Mouse (Mus musculus) frontal cortex, postnatal 14 days (tissue): Measurements from ENCODE around the gene Olfr639.
"Not testable (repeated sequence)": the region's sequence is repeated elsewhere in the genome, so short reads cannot be mapped to it uniquely, and the experiment has no call there.

Experiments used
- DNase-seq, 2 experiments: peaks; one replicate each; pipeline ENCODE4 v3.0.0; 2022; ENCODE audit warnings: low spot score in 2 of 2

The Olfr639 gene

DNA sequence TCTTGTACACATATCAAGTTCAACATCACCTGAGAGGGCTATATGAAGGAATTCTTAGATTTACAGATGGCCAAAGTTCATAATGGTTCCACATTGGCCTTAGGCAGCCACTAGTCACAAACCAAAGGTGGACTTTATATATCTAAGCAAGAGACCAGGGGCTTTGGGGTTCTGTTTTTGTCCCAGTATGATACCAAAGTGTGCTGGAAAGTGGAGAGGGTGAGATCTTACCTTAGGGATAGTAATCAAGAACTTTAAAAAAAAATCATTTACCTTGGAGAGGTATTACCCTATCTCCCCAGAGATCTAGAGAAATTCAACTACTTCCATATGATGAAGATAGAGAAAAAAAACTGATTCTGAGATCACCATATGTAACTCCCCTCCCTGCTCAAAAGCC, at the start of gene Olfr639:
TSS of gene Olfr639 (minus strand) at position 101 of the 400 bp plus-strand sequence.
- DNase-seq = no peak

DNA sequence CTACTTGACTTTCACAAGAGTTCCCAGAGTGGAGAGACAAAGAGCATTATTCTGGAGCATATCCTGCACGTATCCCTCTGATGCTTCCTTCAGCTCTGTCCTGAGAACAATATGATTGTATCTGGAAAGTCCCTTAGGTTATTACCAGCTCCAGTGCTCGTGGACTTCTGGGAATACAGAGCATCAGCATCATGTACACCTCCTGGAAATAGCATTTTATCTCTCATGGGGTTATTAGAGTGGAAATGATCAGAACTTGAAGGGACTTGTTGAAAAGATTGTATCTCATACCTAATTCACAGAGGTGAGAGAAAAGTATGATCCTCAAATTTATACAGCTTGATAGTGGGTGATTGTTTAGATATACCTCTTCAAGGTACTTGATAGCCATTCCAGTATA, 44.2 kb upstream of the Olfr639 start, which contains the start of gene 4930516K23Rik:
TSS of gene 4930516K23Rik (minus strand) at position 101 of the 400 bp plus-strand sequence.
- no peak for DNase-seq

DNA sequence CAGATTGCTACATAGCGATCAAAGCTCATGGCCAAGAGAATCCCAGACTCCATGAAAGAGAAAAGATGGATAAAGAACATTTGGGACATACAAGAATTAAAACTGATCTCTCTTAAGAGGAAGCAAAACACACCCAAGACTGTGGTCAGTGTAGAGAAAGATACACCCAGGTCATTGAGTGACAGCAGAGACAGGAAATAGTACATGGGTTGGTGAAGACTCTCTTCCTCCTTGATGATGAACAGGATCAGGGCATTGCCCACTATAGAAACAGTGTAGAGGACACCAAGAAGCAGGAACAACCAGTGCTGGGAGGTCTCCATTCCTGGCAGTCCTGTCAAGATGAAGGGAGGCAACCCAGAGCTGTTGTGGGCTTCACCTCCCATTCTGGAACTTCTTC, 42.1 kb upstream of the Olfr639 start:
- no peak for DNase-seq

DNA sequence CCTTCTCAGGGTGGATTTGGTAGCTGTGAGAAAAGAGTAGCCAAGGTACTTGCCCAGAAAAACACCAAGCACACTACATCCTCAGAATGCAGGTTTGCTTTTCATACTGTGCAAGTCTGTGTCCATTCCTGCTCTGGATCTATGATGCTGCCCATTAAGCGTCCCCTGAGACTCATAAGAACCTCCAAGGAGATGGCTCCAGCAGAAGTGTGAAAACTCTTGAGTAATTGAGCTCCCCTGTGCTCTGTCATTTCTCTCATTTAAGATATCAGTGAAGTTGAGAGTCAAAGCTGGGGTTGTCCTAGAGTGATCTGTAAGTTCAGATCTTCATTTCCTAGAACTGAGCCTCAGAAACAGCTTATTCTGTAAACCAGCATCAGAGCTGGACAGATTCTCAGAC, 35.5 kb upstream of the Olfr639 start, which contains the start of gene Olfr642:
TSS of gene Olfr642 (minus strand) at position 101 of the 400 bp plus-strand sequence.
- DNase-seq = no peak

DNA sequence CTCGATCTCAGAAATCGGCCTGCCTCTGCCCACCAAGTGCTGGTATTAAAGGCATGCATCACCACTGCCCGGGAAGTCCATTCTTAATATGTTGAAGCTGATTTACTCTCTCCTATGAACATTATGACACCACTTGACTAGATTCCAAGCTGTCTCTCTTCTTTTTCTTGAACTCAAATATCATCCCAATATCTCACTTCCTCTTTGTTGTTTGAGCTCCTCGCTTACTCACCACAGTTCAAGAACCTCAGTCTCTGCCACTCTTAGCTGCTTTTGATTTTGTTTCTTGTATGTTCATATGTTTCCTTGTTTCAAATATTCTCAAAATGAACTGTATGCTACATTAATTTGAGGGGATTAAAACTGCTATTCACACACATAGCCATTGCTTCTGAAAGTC, 33.6 kb upstream of the Olfr639 start:
- DNase-seq = no peak

DNA sequence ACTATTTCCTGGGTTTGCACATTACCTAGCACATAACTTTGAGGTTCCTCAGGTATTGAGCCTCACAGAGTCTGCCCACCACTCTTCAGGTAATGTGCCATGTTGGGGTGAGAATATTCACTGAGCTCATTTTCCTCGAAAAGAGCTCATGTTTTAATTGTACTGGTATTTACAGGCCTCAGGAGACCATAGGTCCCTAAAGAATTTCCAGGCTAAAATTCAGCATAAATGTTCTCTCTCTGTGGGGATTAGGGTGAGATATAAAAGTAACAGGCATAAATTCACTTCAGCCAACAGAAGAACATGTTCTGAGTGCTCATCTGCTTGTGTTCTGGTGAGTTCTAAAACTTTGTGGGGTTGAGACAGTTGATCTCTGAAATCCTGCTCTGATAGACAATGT, 18.0 kb upstream of the Olfr639 start, which contains the start of gene Olfr641:
TSS of gene Olfr641 (plus strand) at position 301 of the 400 bp plus-strand sequence.
- DNase-seq = no peak

DNA sequence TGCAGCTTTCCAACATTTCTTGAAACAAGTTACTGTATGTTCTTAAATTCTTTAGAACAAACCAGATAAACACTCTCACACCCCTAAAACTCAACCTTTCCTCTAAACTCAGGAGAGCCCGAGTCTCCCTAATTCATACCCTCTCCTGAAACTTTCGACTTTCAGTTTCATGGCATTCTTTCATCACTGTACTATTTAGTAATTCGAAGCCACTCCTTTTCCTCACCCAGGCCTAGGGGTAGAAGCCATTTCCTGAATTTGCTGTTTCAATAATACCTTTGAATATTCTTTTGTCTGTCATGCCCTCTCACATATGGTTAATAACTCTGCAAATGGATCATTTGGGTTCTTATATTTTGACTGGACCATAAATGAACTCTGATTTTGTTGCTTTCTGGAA, 9.9 kb upstream of the Olfr639 start:
- DNase-seq = no peak

DNA sequence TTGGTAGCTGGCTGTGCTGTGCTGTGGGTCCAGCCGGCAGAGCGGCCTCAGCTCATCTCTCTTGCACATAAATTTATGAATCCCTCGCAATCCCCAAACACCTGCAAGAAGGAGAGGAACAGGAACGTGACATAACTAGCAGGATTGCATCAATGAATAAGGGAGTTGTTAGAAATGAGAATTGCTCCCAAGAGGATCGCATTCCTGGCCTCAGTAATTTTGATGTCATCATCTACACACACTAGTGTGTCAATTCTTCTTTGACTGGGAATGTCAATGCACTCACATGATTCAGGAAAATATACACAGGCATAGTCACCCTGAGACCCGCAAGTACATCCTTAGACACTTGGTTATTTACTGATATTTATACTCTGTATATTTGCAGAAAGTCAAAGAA, 8.4 kb upstream of the Olfr639 start, which contains the start of gene Olfr640:
TSS of gene Olfr640 (minus strand) at position 101 of the 400 bp plus-strand sequence.
- no peak for DNase-seq

DNA sequence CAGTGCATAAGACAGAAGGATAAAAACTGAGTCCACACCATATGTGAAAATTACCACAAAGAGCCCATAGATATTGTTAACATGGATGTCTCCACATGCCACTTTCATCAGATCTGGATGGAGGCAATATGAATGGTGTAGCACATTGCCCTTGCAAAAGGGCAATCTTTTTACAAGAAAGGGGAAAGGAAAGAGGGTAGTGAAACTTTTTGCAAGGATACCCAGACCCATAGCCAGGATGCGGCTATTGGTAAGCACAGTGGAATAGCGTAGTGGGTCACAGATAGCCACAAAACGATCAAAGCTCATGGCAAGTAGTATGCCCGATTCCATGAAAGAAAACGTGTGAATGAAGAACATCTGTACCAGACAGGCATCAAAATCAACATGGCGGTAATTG, 4.5 kb upstream of the Olfr639 start:
- no peak for DNase-seq

DNA sequence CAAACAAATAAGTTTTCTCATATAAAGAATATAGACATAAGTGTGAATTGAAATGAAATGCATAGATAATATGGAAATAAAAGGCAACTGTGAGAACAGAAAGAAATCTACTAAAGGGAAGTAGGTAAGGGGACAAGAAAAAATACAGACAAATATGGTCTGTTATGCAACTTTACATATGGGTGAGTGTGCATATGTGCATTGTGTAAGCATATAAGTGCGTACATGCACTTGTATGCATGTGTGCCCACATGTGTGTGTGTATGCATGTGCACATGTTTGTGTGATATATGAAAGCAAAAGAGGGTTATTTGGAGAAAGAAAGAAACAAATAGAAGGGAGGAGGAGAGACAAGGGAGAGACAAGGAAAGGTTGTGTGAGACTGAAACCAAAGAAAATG, 1.9 kb upstream of the Olfr639 start:
- DNase-seq = no peak

DNA sequence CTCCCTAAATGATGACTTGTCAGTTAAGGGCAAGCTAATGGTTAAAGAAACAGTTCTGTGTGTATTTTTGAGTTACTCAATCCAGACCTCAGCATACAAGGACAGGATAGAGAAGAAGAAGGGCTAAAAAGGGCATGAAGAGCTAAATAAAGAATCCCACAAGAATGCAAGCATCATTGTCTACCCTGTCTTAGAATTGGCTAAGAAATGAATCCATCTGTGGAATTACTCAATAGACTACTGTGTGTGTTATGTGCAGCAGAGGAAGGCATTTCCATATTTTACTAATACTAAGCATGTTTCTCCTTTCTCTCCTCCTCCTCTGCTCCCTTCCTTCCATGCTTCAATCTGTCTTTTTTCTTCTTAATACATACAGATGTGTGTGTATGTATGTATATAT, 18.0 kb downstream of the Olfr639 start:
- no peak for DNase-seq

DNA sequence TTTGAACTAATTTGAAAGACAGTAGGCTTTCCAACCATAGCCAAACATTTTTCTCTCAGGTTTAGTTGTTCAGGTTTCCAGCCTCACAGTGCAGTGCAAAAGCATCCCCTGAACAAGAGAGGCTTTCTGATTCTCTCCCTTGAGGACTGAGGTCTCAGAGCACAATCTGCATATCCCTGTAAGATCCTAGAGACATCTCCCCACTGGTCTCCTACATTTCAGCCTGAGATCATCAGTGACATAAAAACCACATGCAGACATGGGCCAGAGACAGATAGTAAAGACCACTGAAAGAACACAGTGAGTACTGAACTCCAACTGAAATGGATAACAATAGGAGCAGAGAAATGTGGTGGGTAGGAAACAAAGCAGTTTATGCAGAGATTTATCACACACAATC, 18.7 kb downstream of the Olfr639 start, which contains the start of gene Olfr638:
TSS of gene Olfr638 (plus strand) at position 301 of the 400 bp plus-strand sequence.
- DNase-seq = no peak

DNA sequence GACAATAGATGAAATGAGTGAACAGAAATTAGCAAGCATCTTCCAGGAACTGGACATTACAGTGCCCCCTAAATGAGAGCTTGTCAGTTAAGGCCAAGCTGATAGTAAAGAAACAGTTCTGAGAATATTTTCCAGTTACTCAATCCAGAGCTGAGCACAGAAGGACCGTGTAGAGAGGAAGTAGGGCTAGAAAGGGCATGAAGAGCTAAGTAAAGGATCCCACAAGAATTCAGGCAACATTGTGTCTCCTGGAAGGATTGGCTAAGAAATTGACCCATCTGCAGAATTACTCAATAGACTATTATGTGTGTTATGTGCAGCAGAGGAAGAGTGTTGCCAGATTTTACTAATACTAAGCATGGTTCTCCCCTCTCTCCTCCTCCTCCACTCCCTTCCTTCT, 45.3 kb downstream of the Olfr639 start:
- DNase-seq = no peak

DNA sequence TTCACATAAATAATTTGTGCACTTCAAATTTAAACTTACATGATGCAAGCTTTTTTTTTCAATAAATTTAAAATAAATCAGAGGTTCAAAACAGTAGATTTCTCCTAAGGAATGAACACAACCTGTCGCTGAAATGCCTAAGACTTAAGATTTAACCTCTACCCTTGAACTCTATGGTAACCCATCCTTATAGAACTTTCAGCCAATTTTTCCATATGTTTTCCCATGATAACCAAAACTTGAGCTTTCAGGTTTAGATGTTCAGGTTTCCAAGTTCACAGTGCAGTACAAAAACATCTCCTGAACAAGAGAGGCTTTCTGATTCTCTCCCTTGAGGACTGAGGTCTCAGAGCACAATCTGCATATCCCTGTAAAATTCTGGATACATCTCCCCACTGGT, 46.3 kb downstream of the Olfr639 start, which contains the start of gene Olfr635:
TSS of gene Olfr635 (plus strand) at position 301 of the 400 bp plus-strand sequence.
- DNase-seq = no peak

DNA sequence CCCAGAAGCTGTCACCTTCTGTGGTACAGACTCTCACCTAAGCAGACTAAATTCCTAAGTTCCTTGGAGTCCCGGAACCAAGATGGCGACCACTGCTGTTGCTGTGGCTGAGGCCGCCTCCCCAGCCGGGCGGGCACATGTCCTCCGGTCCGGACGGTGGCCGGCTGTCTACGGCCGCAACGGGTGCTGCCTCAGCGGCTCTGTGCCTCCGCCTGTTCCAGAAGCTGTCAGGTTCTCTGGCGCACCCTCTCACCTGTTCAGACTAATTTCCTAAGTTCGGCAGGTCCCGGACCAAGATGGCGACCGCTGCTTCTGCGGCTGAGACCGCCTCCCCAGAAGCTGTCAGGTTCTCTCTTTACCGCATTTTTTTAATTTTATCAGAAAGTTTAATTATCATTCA, 50.2 kb downstream of the Olfr639 start:
- DNase-seq = not testable (repeated sequence)
